Mouse (Mus musculus): ENCODE results near the gene Micall1.

Micall1 gene

GRCm38 (mm10) chr15:79097611-79098025 lies 11.1 kb upstream of the Micall1 start:
- DNase-seq = peak; percentile 47 to 67

GRCm38 (mm10) chr15:79098220-79098619 lies 10.5 kb upstream of the Micall1 start:
- no peak for DNase-seq

GRCm38 (mm10) chr15:79098868-79099267 lies 9.8 kb upstream of the Micall1 start:
- no peak for DNase-seq

GRCm38 (mm10) chr15:79099456-79099855 lies 9.2 kb upstream of the Micall1 start:
- DNase-seq = no peak

GRCm38 (mm10) chr15:79100391-79100790 lies 8.3 kb upstream of the Micall1 start:
- no peak for DNase-seq

- DNase-seq = no peak
Measured at GRCm38 (mm10) chr15:79101531-79101930, 7.2 kb upstream of the Micall1 start.

- DNase-seq = no peak
Measured at GRCm38 (mm10) chr15:79103264-79103663, 5.4 kb upstream of the Micall1 start.

- DNase-seq = no peak
Measured at GRCm38 (mm10) chr15:79105804-79106203, 2.9 kb upstream of the Micall1 start.

- no peak for DNase-seq
Measured at GRCm38 (mm10) chr15:79107966-79108365, 732 bp upstream of the Micall1 start.

GRCm38 (mm10) chr15:79109321-79109934 lies 730 bp downstream of the Micall1 start:
- peak in 1 of 2 experiments; percentile 62 for DNase-seq

GRCm38 (mm10) chr15:79110031-79110430 lies 1.3 kb downstream of the Micall1 start:
- DNase-seq = no peak

GRCm38 (mm10) chr15:79110528-79110927 lies 1.8 kb downstream of the Micall1 start:
- no peak for DNase-seq

GRCm38 (mm10) chr15:79111774-79112173 lies 3.1 kb downstream of the Micall1 start:
- no peak for DNase-seq

GRCm38 (mm10) chr15:79115276-79115675 lies 6.6 kb downstream of the Micall1 start:
- no peak for DNase-seq

GRCm38 (mm10) chr15:79119491-79119890 lies 10.8 kb downstream of the Micall1 start:
- DNase-seq = no peak

GRCm38 (mm10) chr15:79122119-79122518 lies 13.4 kb downstream of the Micall1 start:
- no peak for DNase-seq

- DNase-seq = no peak
Measured at GRCm38 (mm10) chr15:79122546-79122945, 13.8 kb downstream of the Micall1 start.

- DNase-seq = no peak
Measured at GRCm38 (mm10) chr15:79123751-79124150, 15.1 kb downstream of the Micall1 start.

- no peak for DNase-seq
Measured at GRCm38 (mm10) chr15:79124331-79124875, 15.7 kb downstream of the Micall1 start.

GRCm38 (mm10) chr15:79126217-79126932 lies 17.7 kb downstream of the Micall1 start:
- peak; percentile 58 to 69 for DNase-seq

- no peak for DNase-seq
Measured at GRCm38 (mm10) chr15:79127101-79127500, 18.4 kb downstream of the Micall1 start.

- no peak for DNase-seq
Measured at GRCm38 (mm10) chr15:79128208-79128607, 19.5 kb downstream of the Micall1 start.

- no peak for DNase-seq
Measured at GRCm38 (mm10) chr15:79129311-79129710, 20.6 kb downstream of the Micall1 start.

- DNase-seq = peak in 1 of 2 experiments; percentile 38
Measured at GRCm38 (mm10) chr15:79130782-79131181, 22.1 kb downstream of the Micall1 start.
